Mouse (Mus musculus) testis, adult 2 months (tissue): ENCODE measurements at regions not wholly inside any gene's neighbourhood (a gene's known extent, or its start where the extent isn't known, plus 50 kb on each side); places are given as distances from the start of the nearest gene placed in this dataset.

Experiments
- CTCF ChIP-seq: fragments of 200-500 bp; IDR thresholded peaks from 2 replicates; pipeline ENCODE4 v1.5.1; 2012; ENCODE audit warnings: low read depth, mild to moderate bottlenecking, inconsistent platforms, low read length, moderate library complexity; ENCODE audit not compliant: control insufficient read depth, insufficient read depth, insufficient replicate concordance
- POLR2A ChIP-seq: fragments of 200-500 bp; IDR thresholded peaks from 2 replicates; pipeline ENCODE4 v1.6.1; 2012; ENCODE audit warnings: low read depth, mild to moderate bottlenecking, inconsistent platforms, low read length, moderate library complexity; ENCODE audit not compliant: control insufficient read depth

DNA sequence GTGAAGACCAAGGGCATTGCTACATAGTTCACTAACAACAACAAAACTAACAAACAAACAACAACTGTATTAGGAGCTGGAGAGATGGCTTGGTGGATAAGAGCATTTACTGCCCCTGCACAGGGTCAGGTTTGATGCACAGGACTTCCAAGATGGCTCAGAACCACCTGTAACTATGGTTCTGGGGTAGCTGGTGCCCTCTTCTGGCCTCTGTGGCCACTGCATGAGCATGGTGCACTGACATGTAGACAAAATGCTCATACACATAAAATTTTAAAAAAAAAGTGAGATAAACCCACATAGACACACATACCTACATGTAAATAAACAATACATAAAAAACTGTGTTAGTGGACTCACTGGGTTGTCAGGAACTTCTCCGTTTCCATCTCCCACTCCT, 172.5 kb downstream of the Nucb2 start:
- no peak for TF ChIP-seq CTCF
- TF ChIP-seq POLR2A, result no peak
